Mouse (Mus musculus) heart, embryonic 12.5 days (tissue): ENCODE results near the gene Osbpl3. TPM values are rescaled to one million over a fixed set of nuclear protein-coding genes. Genes with fewer than 3 reads are reported as not detected.

ENCODE experiments used
- ATAC-seq: fragments of 200-750 bp; cut with Nextera tagmentation; 2 replicates; pipeline ENCODE4 v1.8.0; 2017; ENCODE audit warnings: moderate TSS enrichment, moderate library complexity; ENCODE audit not compliant: insufficient number of reproducible peaks, low FRiP score
- H3K27ac ChIP-seq: fragments of 300-500 bp; sonication (generic); 2 replicates; pipeline ENCODE4 v1.5.1; 2016; ENCODE audit warnings: mild to moderate bottlenecking, moderate library complexity; ENCODE audit not compliant: poor library complexity, severe bottlenecking
- H3K27me3 ChIP-seq: fragments of 300-500 bp; sonication (generic); replicated peaks from 2 replicates; pipeline ENCODE4 v1.6.1; 2016; ENCODE audit warnings: mild to moderate bottlenecking, moderate library complexity
- H3K36me3 ChIP-seq: fragments of 300-500 bp; sonication (generic); 2 replicates; pipeline ENCODE4 v1.6.1; 2016; ENCODE audit warnings: mild to moderate bottlenecking, moderate library complexity
- H3K4me1 ChIP-seq: fragments of 300-500 bp; sonication (generic); replicated peaks from 2 replicates; pipeline ENCODE4 v1.6.1; 2016; ENCODE audit warnings: mild to moderate bottlenecking
- H3K4me2 ChIP-seq: fragments of 300-500 bp; sonication (generic); 2 replicates; pipeline ENCODE4 v1.6.1; 2016; ENCODE audit warnings: mild to moderate bottlenecking, moderate library complexity
- H3K4me3 ChIP-seq: fragments of 300-500 bp; sonication (generic); 2 replicates; pipeline ENCODE4 v1.5.1; 2016; ENCODE audit warnings: mild to moderate bottlenecking
- H3K9ac ChIP-seq: fragments of 300-500 bp; sonication (generic); 2 replicates; pipeline ENCODE4 v1.6.1; 2016; ENCODE audit warnings: mild to moderate bottlenecking, moderate library complexity
- H3K9me3 ChIP-seq: fragments of 300-500 bp; sonication (generic); replicated peaks from 2 replicates; pipeline ENCODE4 v1.6.1; 2016; ENCODE audit warnings: mild to moderate bottlenecking, moderate library complexity
- WGBS: fragments of 180-500 bp; shearing (Covaris S2); methylation state at CpG from one replicate; pipeline ENCODE4 v1.1.7; 2016; 5-methylcytosine and 5-hydroxymethylcytosine counted together
- polyA plus RNA-seq: library from polyadenylated mRNA; unstranded; fragments of >200 nt; fragmentation: Nextera tagmentation; extraction: Ambion mirVana; gene quantifications from 2 replicates; pipeline ENCODE4 v1.2.1, GENCODE M21; 2016

Gene Osbpl3
- polyA plus RNA-seq, 1 experiment from 2014 or later: 15.5 TPM

DNA sequence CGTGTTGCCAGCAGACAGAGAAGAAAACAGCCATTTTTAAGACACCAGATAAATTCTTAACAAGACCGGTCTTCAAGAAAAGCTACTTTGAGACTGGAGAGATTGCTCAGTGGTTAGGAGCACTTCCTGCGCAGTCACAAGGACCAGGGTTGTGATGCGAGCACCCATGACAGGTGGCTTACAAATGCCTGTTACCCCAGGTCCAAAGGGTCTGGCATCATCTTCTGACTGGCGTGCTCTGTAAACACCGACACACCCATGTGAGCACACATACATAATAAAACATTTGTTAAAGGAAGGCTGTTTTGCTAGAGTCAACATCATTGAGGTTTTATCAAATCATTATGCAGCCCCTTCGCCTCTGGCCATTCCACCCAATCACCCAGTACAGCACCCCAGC lies 176.4 kb downstream of the Osbpl3 start:
- Histone ChIP-seq H3K4me3 (no peak overlapping the region), H3K27me3 (no peaks in the 10 kb centered on the region), H3K9ac (no peak overlapping the region), H3K9me3 (0 out of 2 replicates have a peak, but pooled peaks cover 2% of the 10 kb centered on the region), H3K36me3 (no peaks in the 10 kb centered on the region), H3K27ac (no peak overlapping the region), H3K4me1 (no peaks in the 10 kb centered on the region), H3K4me2 (no peak overlapping the region)
- WGBS: 79% methylated on average over 7 of the region's 7 CpGs
- no peak for ATAC-seq

DNA sequence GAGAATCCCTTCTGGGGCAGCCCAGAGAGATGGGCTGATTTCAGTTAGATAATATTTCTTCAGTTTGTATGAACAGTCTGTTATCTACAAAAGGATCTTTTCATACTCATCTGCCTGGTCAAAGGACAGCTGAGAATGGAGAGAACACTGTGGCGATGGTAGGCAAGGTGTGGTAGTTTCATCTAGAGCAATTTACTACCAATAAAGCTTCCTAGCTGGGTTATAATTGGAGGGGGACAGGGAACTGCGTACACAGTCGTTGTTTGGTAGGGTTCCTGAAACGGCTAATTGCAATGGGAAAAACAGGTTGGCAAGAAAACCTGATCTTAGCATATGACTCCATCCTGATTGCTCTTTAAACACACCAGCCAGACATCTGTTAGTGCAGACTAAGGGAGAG lies 182.1 kb downstream of the Osbpl3 start:
- no peak overlapping the region for H3K4me3 ChIP-seq
- WGBS: 82% methylated on average over 4 of the region's 4 CpGs
- H3K9me3 ChIP-seq: no peaks in the 10 kb centered on the region
- H3K9ac ChIP-seq: no peak overlapping the region
- no peaks in the 10 kb centered on the region for H3K27me3 ChIP-seq
- H3K27ac ChIP-seq: no peak overlapping the region
- H3K4me2 ChIP-seq: no peak overlapping the region
- H3K36me3 ChIP-seq: no peaks in the 10 kb centered on the region
- no peaks in the 10 kb centered on the region for H3K4me1 ChIP-seq
- no peak for ATAC-seq

DNA sequence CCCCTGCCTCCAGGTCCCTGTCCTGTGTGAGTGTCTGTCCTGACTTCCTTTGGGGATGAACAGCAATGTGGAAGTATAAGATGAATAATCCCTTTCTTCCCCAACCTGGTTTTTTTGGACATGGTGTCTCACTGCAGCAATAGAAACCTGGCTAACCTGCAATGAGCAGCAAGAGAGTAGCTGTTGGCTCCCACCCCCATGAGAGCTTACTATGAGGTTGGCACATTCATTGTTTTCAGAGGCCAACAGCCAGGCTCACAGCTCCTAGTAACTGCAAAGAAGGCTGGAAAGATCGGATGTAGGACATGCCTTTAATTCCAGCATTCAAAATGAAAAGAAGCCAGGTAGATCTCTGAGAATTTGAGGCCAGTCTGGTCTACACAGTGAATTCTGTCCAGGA lies 182.6 kb downstream of the Osbpl3 start:
- no peaks in the 10 kb centered on the region for H3K27me3 ChIP-seq
- 76% methylated on average over 1 of the region's 1 CpGs for WGBS
- H3K4me2 ChIP-seq: no peak overlapping the region
- no peak overlapping the region for H3K27ac ChIP-seq
- no peaks in the 10 kb centered on the region for H3K36me3 ChIP-seq
- no peaks in the 10 kb centered on the region for H3K9me3 ChIP-seq
- no peak for ATAC-seq
- H3K4me1 ChIP-seq: no peaks in the 10 kb centered on the region
- H3K4me3 ChIP-seq: no peak overlapping the region
- no peak overlapping the region for H3K9ac ChIP-seq

DNA sequence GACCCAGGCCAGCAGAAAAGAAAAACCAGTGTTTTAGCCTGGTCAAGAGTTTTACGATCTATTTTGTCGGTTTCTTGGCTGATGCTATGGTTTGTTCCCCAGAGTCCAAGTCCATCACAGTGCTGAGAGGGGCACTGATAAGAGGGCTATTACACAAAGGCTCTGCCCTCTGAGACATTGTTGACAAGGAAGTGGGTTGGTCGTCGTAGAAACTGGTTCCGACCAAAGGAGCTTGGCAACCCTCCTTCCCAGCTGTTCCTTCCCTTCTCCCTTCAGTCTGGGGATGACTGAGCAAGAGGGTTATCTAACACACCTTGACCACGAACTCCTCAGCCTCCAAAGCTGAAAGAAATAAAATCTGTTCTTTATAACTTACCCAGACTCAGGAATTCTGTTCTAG lies 192.3 kb downstream of the Osbpl3 start, which contains the start of gene Gsdme:
Gene Gsdme (minus strand): TSS at position 193 of the 400 bp plus-strand sequence.
- Histone ChIP-seq H3K9me3 (no peaks in the 10 kb centered on the region), H3K27me3 (no peaks in the 10 kb centered on the region), H3K4me2 (no peak within 1 kb of the TSS), H3K27ac (no peak within 1 kb of the TSS), H3K4me3 (no peak within 1 kb of the TSS), H3K4me1 (peaks cover 10% of the 10 kb centered on the region; the same call in 1 of the 2 replicates), H3K36me3 (no peaks in the 10 kb centered on the region), H3K9ac (no peak within 1 kb of the TSS)
- 61% methylated on average over 6 of the region's 6 CpGs for WGBS
- no peak for ATAC-seq

DNA sequence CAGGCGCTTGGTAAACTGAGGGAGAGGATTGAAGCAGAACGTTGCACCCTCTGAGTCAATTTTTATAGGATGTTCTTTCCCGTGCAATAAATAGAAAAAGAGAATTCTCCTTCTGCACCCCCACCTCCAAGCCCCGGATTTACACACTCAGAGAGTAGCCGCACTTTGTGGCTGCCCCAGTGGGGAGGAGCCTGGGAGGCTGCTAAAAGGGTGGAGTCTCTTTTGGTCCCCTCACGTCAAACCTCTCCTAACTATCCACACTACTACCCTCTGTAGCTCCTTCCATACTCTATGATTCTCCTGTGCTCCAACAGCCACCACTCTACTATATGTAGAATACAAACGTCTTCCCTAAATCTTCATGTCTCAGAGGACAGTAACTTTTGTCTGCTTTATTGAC lies 193.7 kb downstream of the Osbpl3 start:
- Histone ChIP-seq H3K4me3 (peak overlapping the region; percentile 54), H3K27me3 (no peaks in the 10 kb centered on the region), H3K4me2 (peak overlapping the region; percentile 84), H3K4me1 (peaks cover 10% of the 10 kb centered on the region; the same call in 1 of the 2 replicates), H3K9ac (peak overlapping the region; percentile 70), H3K27ac (no peak overlapping the region), H3K36me3 (no peaks in the 10 kb centered on the region), H3K9me3 (no peaks in the 10 kb centered on the region)
- 30% methylated on average over 7 of the region's 7 CpGs for WGBS
- ATAC-seq: no peak

DNA sequence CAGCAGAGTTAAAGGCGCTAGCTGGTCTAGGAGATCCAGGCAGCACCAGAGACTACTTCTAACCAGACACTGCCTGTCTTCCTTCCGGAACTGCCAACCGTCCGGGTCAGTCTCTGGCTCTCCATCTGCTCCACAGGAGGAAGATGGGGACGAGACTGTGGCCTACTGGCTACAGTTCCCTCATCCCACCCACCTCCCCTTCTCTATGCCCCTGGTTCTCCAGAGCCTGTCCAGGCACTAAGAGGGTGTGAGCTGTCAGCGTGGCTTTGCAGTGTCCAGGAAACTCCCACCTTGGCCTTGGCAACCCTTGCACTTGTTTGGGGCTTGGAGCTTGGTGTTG lies 194.1 kb downstream of the Osbpl3 start:
- H3K9ac ChIP-seq: peak overlapping the region; percentile 70
- H3K4me3 ChIP-seq: peak overlapping the region; percentile 54
- no peaks in the 10 kb centered on the region for H3K27me3 ChIP-seq
- no peaks in the 10 kb centered on the region for H3K36me3 ChIP-seq
- peak overlapping the region; percentile 84 for H3K4me2 ChIP-seq
- H3K9me3 ChIP-seq: no peaks in the 10 kb centered on the region
- 0 out of 2 replicates have a peak, but pooled peaks have one; percentile 36 for ATAC-seq
- peaks cover 10% of the 10 kb centered on the region; the same call in 1 of the 2 replicates for H3K4me1 ChIP-seq
- no peak overlapping the region for H3K27ac ChIP-seq
- WGBS: 0% methylated on average over 6 of the region's 6 CpGs

DNA sequence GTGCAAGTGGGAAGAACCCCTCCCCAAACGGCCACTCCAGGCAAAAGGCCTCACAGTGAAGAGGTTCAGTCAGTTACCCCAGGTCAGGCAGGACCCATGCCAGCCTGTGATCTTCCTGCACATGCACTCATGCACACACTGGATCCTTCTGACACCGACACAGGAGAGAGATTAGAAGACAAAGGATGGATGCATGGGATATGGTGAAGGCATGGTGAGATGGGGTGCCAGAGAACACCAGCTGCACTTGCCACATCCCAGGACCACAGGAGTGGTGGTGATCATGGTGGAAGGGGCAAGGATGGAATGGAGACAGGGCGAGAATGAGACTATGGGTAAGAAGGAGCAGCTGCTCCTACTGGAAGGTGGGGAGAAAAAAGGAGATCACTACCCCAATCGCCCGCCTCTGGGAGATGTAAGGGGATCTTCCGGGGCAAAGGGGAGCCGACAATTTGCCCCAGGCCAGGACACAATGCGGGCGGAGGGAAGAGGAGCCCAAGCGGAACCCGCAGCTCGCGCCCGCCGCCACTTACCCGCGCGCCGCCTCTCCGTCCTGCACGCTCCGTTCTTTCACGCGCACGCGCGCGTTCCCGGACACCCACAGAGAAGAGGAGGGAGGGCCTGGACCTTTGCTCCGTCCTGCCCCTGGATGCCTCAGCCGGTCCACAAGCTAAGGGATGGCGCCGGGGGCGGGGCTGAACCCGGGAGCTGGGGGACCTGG lies 194.6 kb downstream of the Osbpl3 start:
- Histone ChIP-seq H3K27ac (no peak overlapping the region), H3K4me3 (peak overlapping the region; percentile 54), H3K9me3 (no peaks in the 10 kb centered on the region), H3K4me2 (peak overlapping the region; percentile 84), H3K36me3 (no peaks in the 10 kb centered on the region), H3K9ac (peak overlapping the region; percentile 70), H3K27me3 (no peaks in the 10 kb centered on the region), H3K4me1 (peaks cover 10% of the 10 kb centered on the region; the same call in 1 of the 2 replicates)
- peak; percentile 79 for ATAC-seq
- WGBS: 3% methylated on average over 34 of the region's 35 CpGs

DNA sequence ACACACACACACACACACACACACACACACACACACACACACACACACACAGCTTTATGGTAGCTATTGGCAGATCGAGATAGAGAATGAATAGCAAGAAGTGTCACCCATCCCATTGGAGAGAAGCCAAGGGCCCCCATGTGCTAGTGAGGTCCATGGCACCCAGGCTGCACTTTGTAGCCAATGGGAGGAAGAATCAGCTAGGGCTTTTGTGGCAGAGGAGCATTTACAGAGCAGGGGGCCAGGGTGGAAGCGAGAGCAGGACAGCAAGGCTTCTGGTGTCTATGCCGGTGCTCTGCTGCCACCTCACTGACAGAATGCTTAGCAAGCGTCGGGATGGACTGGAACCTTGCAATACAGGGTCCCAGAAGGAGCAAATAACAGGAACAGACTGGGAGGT lies 200.6 kb downstream of the Osbpl3 start:
- H3K4me3 ChIP-seq: no peak overlapping the region
- H3K4me1 ChIP-seq: peaks cover 12% of the 10 kb centered on the region; the same call in 1 of the 2 replicates
- 56% methylated on average over 5 of the region's 5 CpGs for WGBS
- no peaks in the 10 kb centered on the region for H3K27me3 ChIP-seq
- no peak for ATAC-seq
- H3K4me2 ChIP-seq: peak overlapping the region; percentile 62
- H3K9me3 ChIP-seq: no peaks in the 10 kb centered on the region
- no peak overlapping the region for H3K27ac ChIP-seq
- H3K9ac ChIP-seq: no peak overlapping the region
- no peaks in the 10 kb centered on the region for H3K36me3 ChIP-seq

DNA sequence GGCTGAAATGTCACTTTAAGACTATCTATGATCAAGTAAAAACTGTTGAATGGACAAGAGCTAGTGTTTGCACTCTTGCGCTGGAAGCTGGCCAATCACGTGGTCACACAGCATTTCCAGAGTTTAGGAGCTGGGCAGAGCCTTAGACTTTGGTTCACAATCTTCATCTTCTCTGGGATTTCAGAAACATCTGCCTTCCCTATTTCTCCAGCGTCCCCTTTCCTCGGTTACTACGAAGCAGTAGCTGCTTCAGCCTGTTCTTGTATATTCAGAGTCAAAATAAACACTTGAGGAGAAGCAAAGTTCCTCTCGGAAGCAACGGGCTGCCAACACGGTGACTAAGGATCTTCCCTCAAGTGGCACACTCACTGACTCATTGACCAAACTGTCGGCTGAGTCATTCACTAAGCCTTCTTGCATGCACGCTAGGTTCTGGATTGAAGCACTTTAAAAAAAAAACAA lies 201.2 kb downstream of the Osbpl3 start:
- no peak for ATAC-seq
- Histone ChIP-seq H3K36me3 (no peaks in the 10 kb centered on the region), H3K27ac (no peak overlapping the region), H3K4me2 (peak overlapping the region; percentile 62), H3K27me3 (no peaks in the 10 kb centered on the region), H3K4me1 (peaks cover 12% of the 10 kb centered on the region; the same call in 1 of the 2 replicates), H3K9me3 (no peaks in the 10 kb centered on the region), H3K9ac (no peak overlapping the region), H3K4me3 (no peak overlapping the region)
- 27% methylated on average over 10 of the region's 10 CpGs for WGBS

DNA sequence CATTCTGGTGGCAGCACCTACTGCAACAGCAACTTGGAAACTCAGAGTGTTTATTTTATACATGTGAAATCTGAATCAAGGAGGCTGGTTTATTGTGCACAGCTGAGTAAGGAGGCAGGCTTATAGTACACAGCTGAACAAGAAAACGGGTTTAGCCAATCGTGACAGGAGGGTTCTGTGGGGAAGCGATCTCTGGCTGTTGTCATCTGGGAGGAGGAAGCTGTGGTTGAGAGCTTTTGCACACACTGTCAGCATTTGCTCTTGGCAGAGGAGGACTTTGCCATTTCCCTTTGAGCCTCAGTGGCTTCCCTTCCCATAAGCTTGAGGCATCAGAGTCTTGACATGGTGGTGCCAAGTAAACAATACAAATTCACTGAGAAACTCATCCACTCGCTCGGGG lies 203.3 kb downstream of the Osbpl3 start:
- Histone ChIP-seq H3K9me3 (no peaks in the 10 kb centered on the region), H3K4me3 (no peak overlapping the region), H3K36me3 (no peaks in the 10 kb centered on the region), H3K9ac (no peak overlapping the region), H3K4me2 (no peak overlapping the region), H3K27me3 (no peaks in the 10 kb centered on the region), H3K27ac (no peak overlapping the region), H3K4me1 (peaks cover 12% of the 10 kb centered on the region; the same call in 1 of the 2 replicates)
- WGBS: 65% methylated on average over 5 of the region's 5 CpGs
- no peak for ATAC-seq

DNA sequence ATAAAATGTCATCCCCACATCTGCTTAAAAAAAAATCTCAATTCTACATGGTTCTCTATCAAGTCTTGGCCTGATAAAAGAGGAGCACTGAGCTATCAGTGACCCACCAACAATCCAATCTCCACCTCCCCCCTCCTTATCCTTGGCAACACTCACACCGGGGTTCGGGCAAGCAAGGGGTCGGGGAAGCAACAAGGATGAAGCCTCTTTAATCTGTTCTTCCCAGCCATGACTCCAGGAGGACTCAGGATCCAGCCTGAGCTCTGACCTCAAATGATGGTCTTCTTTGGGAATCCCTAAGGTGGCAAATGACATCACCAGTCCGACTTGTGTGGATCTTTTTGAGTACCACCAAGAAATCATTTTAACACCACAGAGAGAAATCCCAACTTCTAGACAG lies 208.2 kb downstream of the Osbpl3 start:
- no peak overlapping the region for H3K4me2 ChIP-seq
- ATAC-seq: no peak
- 64% methylated on average over 4 of the region's 4 CpGs for WGBS
- H3K9ac ChIP-seq: no peak overlapping the region
- no peaks in the 10 kb centered on the region for H3K9me3 ChIP-seq
- no peaks in the 10 kb centered on the region for H3K36me3 ChIP-seq
- H3K4me3 ChIP-seq: no peak overlapping the region
- no peaks in the 10 kb centered on the region for H3K4me1 ChIP-seq
- H3K27me3 ChIP-seq: no peaks in the 10 kb centered on the region
- H3K27ac ChIP-seq: no peak overlapping the region

DNA sequence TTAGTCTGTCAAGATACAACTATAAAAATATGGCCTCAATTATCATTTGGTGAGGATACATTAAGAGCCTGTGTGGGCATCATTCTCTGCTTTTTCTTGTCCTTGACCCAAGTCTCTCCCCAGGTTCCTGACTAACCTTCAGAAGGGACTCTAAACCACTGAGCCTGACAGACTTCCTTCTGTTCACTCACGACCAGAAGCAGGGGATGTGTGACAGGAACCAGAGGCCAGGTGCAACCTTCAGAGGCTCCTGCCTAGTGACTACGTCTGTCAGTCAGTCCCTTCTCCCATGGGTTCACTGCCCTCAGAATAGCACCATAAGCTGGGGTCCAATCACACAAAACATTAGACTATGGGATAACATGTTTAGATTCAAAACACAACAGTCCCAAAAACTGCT lies 208.6 kb downstream of the Osbpl3 start:
- 51% methylated on average over 2 of the region's 2 CpGs for WGBS
- H3K4me3 ChIP-seq: no peak overlapping the region
- H3K9ac ChIP-seq: no peak overlapping the region
- H3K9me3 ChIP-seq: no peaks in the 10 kb centered on the region
- no peak overlapping the region for H3K27ac ChIP-seq
- no peaks in the 10 kb centered on the region for H3K4me1 ChIP-seq
- ATAC-seq: no peak
- no peaks in the 10 kb centered on the region for H3K36me3 ChIP-seq
- no peak overlapping the region for H3K4me2 ChIP-seq
- H3K27me3 ChIP-seq: no peaks in the 10 kb centered on the region
